Mouse (Mus musculus) activated CD4-positive, CD25-positive, alpha-beta regulatory T cell (primary cell): ENCODE data around the gene Psmd1. TPM values are rescaled to one million over a fixed set of nuclear protein-coding genes. Genes with fewer than 3 reads are reported as not detected.

Experiments
- polyA plus RNA-seq, 2 experiments: library from polyadenylated mRNA; unstranded; fragments of 100-300 nt; shearing (Covaris generic); gene quantifications; one replicate each; pipeline ENCODE4 v1.2.1; 2017

The Psmd1 gene
- polyA plus RNA-seq, result 100 to 1,000 TPM in 1 of 2 experiments, 10 to 100 TPM in 1; 97.5 to 101 TPM

DNA sequence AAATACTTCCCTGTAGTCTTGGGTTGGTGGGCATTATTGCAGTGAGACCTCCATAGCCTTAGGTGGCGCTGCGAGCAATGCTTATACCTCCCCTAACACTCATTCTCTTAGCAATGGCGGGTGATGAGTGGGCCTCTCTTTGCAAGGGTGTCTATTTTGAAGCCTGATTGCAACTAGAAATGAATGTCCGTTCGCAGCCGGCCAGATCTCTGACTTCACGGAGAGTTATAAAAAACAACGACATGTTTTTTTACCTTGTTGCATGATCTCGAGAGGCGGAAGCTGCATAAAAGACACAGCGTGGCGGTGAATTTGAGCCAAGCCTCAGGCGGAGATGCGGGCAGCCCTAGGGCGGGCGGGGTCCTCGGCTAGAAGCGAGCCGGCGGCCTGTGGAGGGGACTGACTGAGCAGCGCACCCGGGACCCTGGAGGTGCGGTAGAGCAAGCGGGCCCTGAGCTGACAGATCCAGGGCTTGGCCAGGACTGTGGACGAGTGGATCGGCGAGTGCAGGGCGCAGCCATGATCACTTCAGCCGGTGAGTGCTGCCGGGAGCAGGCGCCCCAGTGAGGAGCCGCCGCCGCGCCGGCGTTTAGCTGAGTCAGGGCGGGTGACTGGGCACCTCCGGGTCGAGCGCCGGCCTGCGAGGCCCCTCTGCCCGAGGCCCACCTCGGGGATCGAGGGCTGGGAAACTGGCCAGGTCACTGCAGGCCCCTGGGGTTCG is at the start of gene Psmd1:
TSS of gene Psmd1 (plus strand) at position 117 of the 721 bp plus-strand sequence.

DNA sequence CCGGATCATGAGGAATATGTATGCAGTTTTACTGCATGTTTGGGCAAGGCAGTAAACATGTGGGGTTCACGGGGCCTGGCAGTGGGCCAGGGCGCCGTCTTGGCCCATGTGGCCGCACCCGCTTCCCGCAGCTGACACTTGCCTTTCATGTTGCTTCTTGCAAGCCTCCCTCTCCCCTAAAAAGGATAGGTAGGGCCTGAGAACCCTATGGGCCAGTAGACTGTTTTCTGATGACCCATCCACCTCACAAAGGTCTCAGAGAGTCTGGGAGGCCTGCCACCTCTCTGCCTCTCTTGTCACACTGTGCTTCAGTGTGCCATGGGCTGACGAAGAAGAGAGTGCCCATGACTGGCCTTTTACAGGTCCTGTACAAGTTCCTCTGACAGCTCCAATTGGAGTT is 47.7 kb upstream of the Psmd1 start, which contains the start of gene Spata3:
TSS of gene Spata3 (plus strand) at position 301 of the 400 bp plus-strand sequence.

DNA sequence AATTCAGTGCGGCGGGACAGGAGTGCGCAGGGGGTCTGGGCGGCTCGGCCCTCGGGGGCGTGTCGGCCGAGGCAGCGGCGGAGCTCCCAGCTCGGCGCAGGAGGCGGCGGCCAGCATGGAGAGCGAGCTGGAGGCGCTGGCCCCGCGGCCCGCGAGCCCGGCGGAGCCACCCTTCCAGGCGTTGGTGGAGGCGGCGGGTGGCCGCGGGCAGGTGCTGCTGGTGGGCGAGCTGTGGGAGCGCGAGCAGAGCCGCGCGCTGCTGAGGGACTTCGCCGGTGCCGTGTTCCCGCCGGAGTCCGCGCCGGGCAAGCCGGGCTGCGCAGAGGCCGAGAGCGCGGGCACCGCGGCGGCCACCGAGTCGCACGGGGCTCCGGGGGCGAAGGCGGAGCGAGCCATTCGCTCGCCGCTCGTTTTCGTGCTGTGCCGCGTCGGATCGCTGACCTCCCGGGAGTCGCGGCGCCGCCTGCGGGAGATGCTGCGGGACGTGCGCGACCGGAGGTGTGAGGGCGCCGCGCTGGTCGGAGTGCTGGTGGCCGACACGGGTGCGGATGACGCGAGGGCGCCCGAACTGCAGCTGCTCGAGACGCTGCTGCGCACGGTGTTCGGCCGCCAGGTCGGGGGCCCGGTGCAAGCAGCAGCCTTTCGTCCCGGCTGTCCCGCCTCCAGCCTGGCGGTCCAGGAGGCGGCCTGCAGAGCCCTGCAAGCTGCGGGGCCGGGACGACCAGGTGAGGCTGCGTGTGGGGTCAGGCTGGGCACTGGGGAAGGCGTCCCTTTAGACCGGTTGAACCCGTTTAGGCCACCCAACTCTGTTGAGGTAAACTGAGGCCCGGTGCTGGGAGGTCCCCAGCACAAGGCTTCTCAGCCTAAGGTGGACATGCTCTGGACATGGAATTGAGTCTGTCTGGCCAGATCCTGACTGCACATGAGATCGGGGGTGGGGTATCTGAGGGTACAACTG is 18.1 kb upstream of the Psmd1 start, which contains the start of gene 2810459M11Rik:
TSS of gene 2810459M11Rik (plus strand) at position 16 of the 958 bp plus-strand sequence.

DNA sequence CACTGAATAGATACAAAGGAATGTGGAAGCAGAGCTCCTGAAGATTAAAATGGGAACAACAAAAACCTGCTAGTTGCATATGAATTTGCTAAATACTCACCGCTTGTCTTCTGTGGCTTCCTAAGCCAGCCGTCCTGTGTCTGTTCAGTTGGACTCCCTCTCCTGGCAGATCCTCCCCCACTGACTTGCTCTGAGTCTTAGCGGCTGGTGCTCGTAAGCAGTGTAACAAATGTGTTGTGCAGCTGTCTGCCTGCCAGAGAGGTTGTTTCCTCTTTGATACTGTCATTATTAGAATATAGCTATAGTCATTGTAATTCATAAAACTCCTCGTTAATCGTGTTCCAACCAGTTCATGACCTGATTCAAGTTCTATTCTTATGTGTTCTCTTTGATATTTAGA is 47.6 kb downstream of the Psmd1 start, which contains the start of gene Htr2b:
TSS of gene Htr2b (minus strand) at position 192 of the 400 bp plus-strand sequence.

DNA sequence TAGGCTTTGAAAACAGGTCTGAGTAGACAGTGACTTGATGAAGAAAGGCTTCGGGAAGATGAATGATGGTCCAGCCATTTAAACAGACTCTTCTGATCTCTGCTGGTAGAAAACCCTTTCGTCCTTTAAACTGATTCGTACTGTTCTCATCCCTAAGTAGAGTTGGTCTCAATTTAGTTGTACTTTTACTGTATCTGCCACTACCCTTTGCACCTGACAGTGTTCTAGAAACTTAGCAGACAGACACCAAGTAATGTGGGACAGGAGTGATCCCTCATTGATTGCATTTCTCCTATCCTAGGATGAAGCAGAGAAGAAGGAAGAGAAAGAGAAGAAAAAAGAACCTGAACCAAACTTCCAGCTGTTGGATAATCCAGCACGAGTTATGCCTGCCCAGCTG is 69.2 kb downstream of the Psmd1 start, which contains the start of gene Gm21972:
TSS of gene Gm21972 (plus strand) at position 301 of the 400 bp plus-strand sequence.

DNA sequence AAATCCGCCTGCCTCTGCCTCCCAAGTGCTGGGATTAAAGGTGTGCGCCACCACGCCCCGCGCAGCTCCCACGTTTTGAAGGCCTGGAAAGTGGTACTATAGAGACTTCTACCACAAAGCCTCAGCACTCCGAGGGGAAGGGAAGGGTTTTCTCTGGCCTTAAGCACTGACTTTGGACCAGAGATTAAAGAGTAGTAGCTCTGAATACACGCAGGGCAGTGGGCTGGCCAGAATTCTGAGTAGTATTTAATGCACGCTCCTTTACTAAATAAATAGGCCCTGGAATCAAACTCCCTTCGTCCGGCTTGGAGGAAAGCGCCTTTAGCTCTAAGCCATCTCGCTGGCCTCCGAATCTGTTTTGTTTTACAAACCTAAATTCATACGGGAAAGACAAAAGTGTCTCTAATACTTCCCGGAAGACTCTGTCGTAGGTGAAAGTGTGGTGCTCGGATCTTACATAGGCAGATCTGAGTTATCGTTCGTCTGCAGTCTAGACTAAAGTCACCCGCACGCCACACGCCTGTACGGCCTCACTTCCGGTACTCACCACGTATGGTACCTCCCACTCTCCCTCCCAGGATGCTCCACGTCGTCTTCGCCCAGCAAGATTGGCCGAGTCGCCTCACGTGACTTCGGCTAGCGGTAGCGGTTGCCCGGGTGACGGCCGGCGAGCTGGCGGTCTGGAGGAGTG is 90.1 kb downstream of the Psmd1 start, which contains the start of gene Armc9:
TSS of gene Armc9 (plus strand) at position 648 of the 691 bp plus-strand sequence.

Other genes starting within 250 kb of the Psmd1 start
- 100 to 1,000 TPM; 246 to 391 TPM for gene Itm2c, start 170.1 kb upstream of the Psmd1 start, polyA plus RNA-seq
- gene 4933407L21Rik, start 135.9 kb upstream of the Psmd1 start, polyA plus RNA-seq, result under 1 TPM; 0.24 to 0.79 TPM
- 10 to 100 TPM in 1 of 2 experiments, 1 to 10 TPM in 1; 1.2 to 16.6 TPM for gene Gpr55, start 103.4 kb upstream of the Psmd1 start, polyA plus RNA-seq
- gene Spata3, start 47.6 kb upstream of the Psmd1 start, polyA plus RNA-seq, result under 1 TPM in 1 of 2 experiments, not detected in 1; 0.29 TPM
- gene 2810459M11Rik, start 18.5 kb upstream of the Psmd1 start, polyA plus RNA-seq, result under 1 TPM; 0.21 to 0.76 TPM
- under 1 TPM; 0.42 to 0.70 TPM for gene Htr2b, start 47.6 kb downstream of the Psmd1 start, polyA plus RNA-seq
- gene Gm21972, start 69.2 kb downstream of the Psmd1 start, polyA plus RNA-seq, result not detected
- 10 to 100 TPM in 1 of 2 experiments, 1 to 10 TPM in 1; 5.1 to 10.5 TPM for gene Armc9, start 90.4 kb downstream of the Psmd1 start, polyA plus RNA-seq
- gene B3gnt7, start 238.4 kb downstream of the Psmd1 start, polyA plus RNA-seq, result under 1 TPM; 0.07 to 0.18 TPM